Mouse (Mus musculus): ENCODE data around the gene Kctd8. TPM values are rescaled to one million over a fixed set of nuclear protein-coding genes. Genes with fewer than 3 reads are reported as not detected.
"Not testable (repeated sequence)": the region's sequence is repeated elsewhere in the genome, so short reads cannot be mapped to it uniquely, and the experiment has no call there.

Kctd8 gene
- polyA plus RNA-seq (2012; rRNA removed), result 0.08 and 0.11 TPM in 2 replicates

GRCm38 (mm10) chr5:69340919-69341801, at the start of gene Kctd8:
Gene Kctd8 (minus strand): TSS chr5:69341679.
- no peak for DNase-seq (ENCODE audit: low read depth)

GRCm38 (mm10) chr5:69379072-69379471, 37.6 kb upstream of the Kctd8 start:
- no peak for DNase-seq (ENCODE audit: low read depth)

- DNase-seq (ENCODE audit: low read depth), result no peak
Measured at GRCm38 (mm10) chr5:69350596-69350995, 9.1 kb upstream of the Kctd8 start.

GRCm38 (mm10) chr5:69340102-69340918, 1.2 kb downstream of the Kctd8 start:
- DNase-seq (ENCODE audit: low read depth), result no peak

- no peak for DNase-seq (ENCODE audit: low read depth)
Measured at GRCm38 (mm10) chr5:69339623-69339970, 1.9 kb downstream of the Kctd8 start.

GRCm38 (mm10) chr5:69338916-69339622, 2.4 kb downstream of the Kctd8 start:
- no peak for DNase-seq (ENCODE audit: low read depth)

GRCm38 (mm10) chr5:69327561-69327960, 13.9 kb downstream of the Kctd8 start:
- no peak for DNase-seq (ENCODE audit: low read depth)

- DNase-seq (ENCODE audit: low read depth), result no peak
Measured at GRCm38 (mm10) chr5:69324566-69325230, 16.8 kb downstream of the Kctd8 start.

- DNase-seq (ENCODE audit: low read depth), result no peak
Measured at GRCm38 (mm10) chr5:69312611-69313010, 28.9 kb downstream of the Kctd8 start.

- no peak for DNase-seq (ENCODE audit: low read depth)
Measured at GRCm38 (mm10) chr5:69301665-69302064, 39.8 kb downstream of the Kctd8 start.

- DNase-seq (ENCODE audit: low read depth), result no peak
Measured at GRCm38 (mm10) chr5:69292353-69292752, 49.1 kb downstream of the Kctd8 start.

GRCm38 (mm10) chr5:69284359-69284758, 57.1 kb downstream of the Kctd8 start:
- no peak for DNase-seq (ENCODE audit: low read depth)

- DNase-seq (ENCODE audit: low read depth), result no peak
Measured at GRCm38 (mm10) chr5:69252366-69252765, 89.1 kb downstream of the Kctd8 start.

- DNase-seq (ENCODE audit: low read depth), result no peak
Measured at GRCm38 (mm10) chr5:69241931-69242330, 99.5 kb downstream of the Kctd8 start.

- DNase-seq (ENCODE audit: low read depth), result no peak
Measured at GRCm38 (mm10) chr5:69233560-69233959, 107.9 kb downstream of the Kctd8 start.

- DNase-seq (ENCODE audit: low read depth), result not testable (repeated sequence)
Measured at GRCm38 (mm10) chr5:69231649-69232048, 109.8 kb downstream of the Kctd8 start.

- DNase-seq (ENCODE audit: low read depth), result no peak
Measured at GRCm38 (mm10) chr5:69227147-69227546, 114.3 kb downstream of the Kctd8 start.

- DNase-seq (ENCODE audit: low read depth), result no peak
Measured at GRCm38 (mm10) chr5:69222608-69223007, 118.9 kb downstream of the Kctd8 start.

GRCm38 (mm10) chr5:69215216-69215615, 126.3 kb downstream of the Kctd8 start:
- no peak for DNase-seq (ENCODE audit: low read depth)

GRCm38 (mm10) chr5:69209401-69209800, 132.1 kb downstream of the Kctd8 start:
- DNase-seq (ENCODE audit: low read depth), result no peak

- DNase-seq (ENCODE audit: low read depth), result no peak
Measured at GRCm38 (mm10) chr5:69207713-69208112, 133.8 kb downstream of the Kctd8 start.

Measured in gonadal fat pad, adult 2 months (tissue).